Mouse (Mus musculus): ENCODE results near the gene Aak1.

- TF ChIP-seq TCF12 (IDR thresholded peaks at IDR 0.05; ENCODE audit: insufficient read depth, poor library complexity, severe bottlenecking): no peak
- TF ChIP-seq POLR2A (IDR thresholded peaks at IDR 0.05; ENCODE audit: insufficient read length, low read depth): no peak
- TF ChIP-seq E2F4 (IDR thresholded peaks at IDR 0.05; ENCODE audit: insufficient read depth): no peak
- TF ChIP-seq MYOD1 (IDR thresholded peaks at IDR 0.05; ENCODE audit: control insufficient read depth in 1 of 3, insufficient read length in 2 of 3, low read depth in 2 of 3): peak in 2 of 3 experiments; percentile 50 to 53
- TF ChIP-seq REST (IDR thresholded peaks at IDR 0.05; ENCODE audit: insufficient read depth, insufficient read length): no peak
- TF ChIP-seq CEBPB (IDR thresholded peaks at IDR 0.05; ENCODE audit: insufficient read depth, poor library complexity, severe bottlenecking): peak; percentile 67; the same call in 1 of the 2 replicates
- no peak for TF ChIP-seq MAX (IDR thresholded peaks at IDR 0.05; ENCODE audit: low read depth)
- no peak for TF ChIP-seq USF1 (IDR thresholded peaks at IDR 0.05; ENCODE audit: low read depth)
- no peak for TF ChIP-seq POLR2AphosphoS2 (IDR thresholded peaks at IDR 0.05; ENCODE audit: insufficient read length, low read depth)
- TF ChIP-seq SRF (IDR thresholded peaks at IDR 0.05; ENCODE audit: control insufficient read depth, insufficient read length, low read depth): no peak
Observed at GRCm38 (mm10) chr6:87002521-87003055, 153.3 kb downstream of the Aak1 start.
